Mouse (Mus musculus) mesoderm, embryonic 11.5 days (tissue): ENCODE results near the gene Tmem101.

ENCODE experiments used
- DNase-seq: peaks from one replicate; pipeline ENCODE4 v3.0.0-alpha.2; 2012; ENCODE audit warnings: low read depth, low spot score

Gene Tmem101

GRCm38 (mm10) chr11:102147213-102147989, 8.8 kb downstream of the Tmem101 start:
- DNase-seq, result no peak

- DNase-seq, result no peak
Observed at GRCm38 (mm10) chr11:102146531-102146930, 9.7 kb downstream of the Tmem101 start.

GRCm38 (mm10) chr11:102146005-102146404, 10.2 kb downstream of the Tmem101 start:
- DNase-seq, result no peak

GRCm38 (mm10) chr11:102145471-102146001, 10.7 kb downstream of the Tmem101 start, which contains the start of gene Nags:
Gene Nags (plus strand): TSS chr11:102145513.
- no peak for DNase-seq

GRCm38 (mm10) chr11:102144957-102145470, 11.2 kb downstream of the Tmem101 start:
- no peak for DNase-seq

- no peak for DNase-seq
Observed at GRCm38 (mm10) chr11:102142355-102142754, 13.8 kb downstream of the Tmem101 start.

- DNase-seq, result peak; percentile 75
Observed at GRCm38 (mm10) chr11:102140508-102140907, 15.7 kb downstream of the Tmem101 start.

GRCm38 (mm10) chr11:102138447-102138740, 17.8 kb downstream of the Tmem101 start:
- peak; percentile 82 for DNase-seq

- DNase-seq, result no peak
Observed at GRCm38 (mm10) chr11:102137625-102138446, 18.4 kb downstream of the Tmem101 start.

GRCm38 (mm10) chr11:102134516-102134915, 21.7 kb downstream of the Tmem101 start:
- DNase-seq, result no peak

GRCm38 (mm10) chr11:102117386-102117785, 38.8 kb downstream of the Tmem101 start:
- DNase-seq, result no peak

GRCm38 (mm10) chr11:102116241-102116640, 40.0 kb downstream of the Tmem101 start:
- no peak for DNase-seq

GRCm38 (mm10) chr11:102111576-102111975, 44.6 kb downstream of the Tmem101 start:
- DNase-seq, result no peak

- DNase-seq, result no peak
Observed at GRCm38 (mm10) chr11:102107732-102108131, 48.5 kb downstream of the Tmem101 start, which contains the start of gene Pyy. Gene Pyy (minus strand): TSS chr11:102107832.

GRCm38 (mm10) chr11:102106911-102107310, 49.3 kb downstream of the Tmem101 start:
- DNase-seq, result no peak
